Mouse (Mus musculus) G1E (cell line): ENCODE data around the gene Tefm. TPM values are rescaled to one million over a fixed set of nuclear protein-coding genes. Genes with fewer than 3 reads are reported as not detected.

Experiments used
- ATAC-seq: 2 replicates; pipeline ENCODE4 v1.8.0; 2016; ENCODE audit warnings: mild to moderate bottlenecking; ENCODE audit not compliant: insufficient number of reproducible peaks, poor library complexity, low FRiP score, severe bottlenecking; ENCODE audit errors: extremely low read depth
- DNase-seq: peaks from one replicate; pipeline ENCODE4 v3.0.0; 2012; ENCODE audit warnings: low spot score
- H3K27me3 ChIP-seq: 2 replicates; pipeline ENCODE4 v1.6.1; 2012; ENCODE audit warnings: mild to moderate bottlenecking, low read length, inconsistent platforms; ENCODE audit not compliant: insufficient read depth
- H3K36me3 ChIP-seq: replicated peaks from 2 replicates; pipeline ENCODE3; 2012; ENCODE audit warnings: mild to moderate bottlenecking, inconsistent platforms
- H3K4me1 ChIP-seq: 2 replicates; pipeline ENCODE4 v1.6.1; 2012; ENCODE audit warnings: low read depth, low read length, inconsistent platforms, mixed read lengths; ENCODE audit not compliant: insufficient read depth
- H3K4me3 ChIP-seq: 2 replicates; pipeline ENCODE4 v1.5.1; 2012; ENCODE audit warnings: low read depth, mild to moderate bottlenecking, inconsistent platforms, low read length, moderate library complexity, mixed read lengths
- H3K9me3 ChIP-seq: replicated peaks from 2 replicates; pipeline ENCODE4 v1.6.1; 2012; ENCODE audit warnings: inconsistent platforms
- CTCF ChIP-seq: IDR thresholded peaks from 2 replicates; pipeline ENCODE4 v1.5.1; 2012; ENCODE audit warnings: low read depth, low read length, inconsistent platforms, mixed read lengths
- GATA1 ChIP-seq: IDR thresholded peaks from 2 replicates; pipeline ENCODE4 v1.6.1; 2012; ENCODE audit warnings: borderline replicate concordance, low read length, inconsistent platforms, mixed read lengths
- GATA2 ChIP-seq: IDR thresholded peaks from 2 replicates; pipeline ENCODE4 v1.6.1; 2012; ENCODE audit warnings: low read depth, low read length, inconsistent platforms, borderline replicate concordance
- POLR2AphosphoS5 ChIP-seq: IDR thresholded peaks from 2 replicates; pipeline ENCODE4 v1.6.1; 2012; ENCODE audit warnings: low read depth, low read length, inconsistent platforms; ENCODE audit not compliant: insufficient replicate concordance
- TAL1 ChIP-seq: conservative IDR thresholded peaks from 2 replicates; pipeline ENCODE4 v1.6.1; 2012; ENCODE audit warnings: low read depth, low read length, inconsistent platforms, mixed read lengths
- polyA plus RNA-seq: library from polyadenylated mRNA; stranded (reverse); fragments of >175 nt; gene quantifications from 2 replicates; pipeline ENCODE4 v1.2.3, GENCODE M21; 2012
- total RNA-seq, 2 experiments: library from RNA; stranded (forward) in 1 of 2; stranded (reverse) in 1 of 2; fragments of 200-1000 nt in 1 of 2; fragments of >200 nt in 1 of 2; fragmentation: Nextera tagmentation in 1 of 2; gene quantifications; 2 replicates each; pipeline ENCODE4 v1.2.3; 2014 to 2017

Gene Tefm
- total and polyA plus RNA-seq, 3 experiments, result 1.4 to 24.4 (median 16.3) TPM

DNA sequence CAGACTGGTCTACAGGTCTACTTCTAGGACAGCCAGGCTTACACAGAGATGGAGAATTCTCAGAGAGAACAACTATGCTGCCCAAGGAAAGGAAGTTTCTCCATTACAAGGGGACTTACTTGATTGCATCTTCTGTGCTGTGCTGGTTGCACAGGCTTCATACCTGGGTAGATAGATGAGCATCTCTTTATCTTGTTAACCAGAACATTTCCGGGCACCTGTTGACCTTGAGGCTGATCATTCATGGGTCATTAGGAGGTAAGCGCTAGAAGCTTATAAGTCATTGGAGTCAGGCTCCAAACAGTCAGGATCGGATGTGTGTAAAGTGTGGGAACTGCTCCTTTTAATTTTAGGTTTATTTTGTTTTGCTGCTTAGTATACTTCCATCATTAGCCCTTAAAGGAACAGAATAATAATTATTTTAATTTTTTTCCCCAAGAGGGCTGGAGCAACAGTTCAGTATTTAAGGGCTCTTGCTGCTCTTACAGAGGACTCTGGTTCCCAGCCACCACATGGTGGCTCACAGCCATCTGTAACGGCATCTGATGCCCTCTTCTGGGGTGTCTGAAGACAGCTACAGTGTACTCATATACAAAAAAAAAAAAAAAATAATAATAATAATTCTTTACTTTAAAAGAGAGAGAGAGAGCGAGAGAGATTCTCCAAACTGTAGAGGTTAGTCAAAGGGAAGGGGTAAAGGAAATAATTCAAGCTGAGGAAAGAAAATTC, 39.2 kb upstream of the Tefm start:
- TF ChIP-seq GATA2 (no peak), GATA1 (no peak), CTCF (no peak), TAL1 (no peak), POLR2AphosphoS5 (no peak)
- H3K9me3 ChIP-seq, result no peaks in the 10 kb centered on the region; the same call in 1 of the 2 replicates
- H3K36me3 ChIP-seq, result peaks cover 4% of the 10 kb centered on the region
- H3K4me1 ChIP-seq, result peaks cover 25% of the 10 kb centered on the region
- H3K27me3 ChIP-seq, result peaks cover 12% of the 10 kb centered on the region
- DNase-seq (no peak), ATAC-seq (no peak)
- no peak overlapping the region for H3K4me3 ChIP-seq

DNA sequence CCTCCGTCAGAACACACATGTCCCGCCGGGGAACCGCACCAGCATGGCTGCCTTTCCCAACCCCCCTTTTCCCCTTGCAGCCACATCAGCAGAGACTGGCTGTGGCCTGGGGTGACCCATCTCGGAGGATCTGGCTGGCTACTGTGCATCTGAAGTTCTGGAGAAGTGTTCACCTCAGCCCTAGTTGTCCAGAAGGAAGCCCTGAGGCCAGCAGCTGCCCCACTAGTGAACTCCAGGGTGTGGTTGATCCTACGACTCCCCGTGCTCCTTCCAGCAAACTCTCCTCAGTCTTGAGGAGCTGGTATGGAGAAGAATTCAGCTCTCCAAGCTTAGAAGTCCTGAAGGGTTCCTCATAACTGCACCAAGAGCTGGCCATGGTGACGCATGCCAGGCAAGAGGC, 36.3 kb upstream of the Tefm start:
- no peak for TF ChIP-seq GATA2
- TF ChIP-seq CTCF, result no peak
- TF ChIP-seq GATA1, result no peak
- TF ChIP-seq POLR2AphosphoS5, result no peak
- TF ChIP-seq TAL1, result no peak
- no peak for ATAC-seq
- Histone ChIP-seq H3K9me3 (no peaks in the 10 kb centered on the region), H3K36me3 (no peaks in the 10 kb centered on the region), H3K4me3 (no peak overlapping the region), H3K4me1 (peaks cover 32% of the 10 kb centered on the region), H3K27me3 (peaks cover 29% of the 10 kb centered on the region)
- no peak for DNase-seq

DNA sequence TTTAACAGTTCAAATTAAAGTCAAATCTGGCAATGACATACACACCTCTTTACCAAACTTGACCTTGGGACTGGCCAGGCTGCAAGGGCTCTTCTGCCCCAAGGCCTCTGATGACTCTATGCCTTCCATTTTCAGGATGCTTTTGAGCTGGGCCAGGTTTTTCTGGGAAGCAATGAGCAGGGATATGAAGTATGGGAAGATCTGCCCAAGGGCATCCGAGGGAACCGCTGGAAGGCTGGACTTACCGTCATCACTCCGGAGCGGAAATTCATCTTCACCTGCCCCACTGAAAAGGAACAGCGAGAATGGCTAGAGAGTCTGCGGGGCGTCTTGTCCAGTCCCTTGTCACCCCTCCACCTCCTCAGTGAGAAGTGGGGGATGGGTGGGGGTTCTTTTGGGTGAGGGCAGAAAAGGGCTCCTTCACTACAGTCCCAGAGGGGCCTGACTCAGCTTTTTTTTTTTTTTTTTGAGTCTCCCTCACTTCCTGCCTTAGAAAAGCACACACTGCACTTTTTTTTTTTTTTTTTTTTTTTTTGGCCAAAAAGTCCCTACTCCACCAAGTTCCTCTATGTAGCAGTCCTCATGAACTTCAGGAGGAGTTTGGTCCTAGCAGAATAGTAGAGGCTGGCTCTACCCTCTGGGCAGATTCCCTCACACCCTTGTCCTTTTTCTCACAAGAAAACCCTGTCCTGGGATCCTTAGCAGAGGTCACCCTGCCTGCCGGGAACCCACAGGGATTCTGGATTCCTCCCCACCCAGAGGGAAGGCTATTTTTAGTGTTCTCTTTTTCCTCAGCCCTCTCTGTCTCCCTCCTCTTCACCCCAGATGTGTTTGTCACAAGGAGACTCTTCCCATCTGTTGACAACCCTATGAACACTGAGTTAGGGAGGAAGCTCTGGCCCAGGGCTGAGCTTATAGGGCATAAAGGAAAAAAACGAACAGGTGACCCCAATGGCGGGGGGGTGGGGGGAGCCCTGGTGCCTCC, 35.2 kb upstream of the Tefm start:
- ATAC-seq, result no peak
- peaks cover 34% of the 10 kb centered on the region for H3K4me1 ChIP-seq

DNA sequence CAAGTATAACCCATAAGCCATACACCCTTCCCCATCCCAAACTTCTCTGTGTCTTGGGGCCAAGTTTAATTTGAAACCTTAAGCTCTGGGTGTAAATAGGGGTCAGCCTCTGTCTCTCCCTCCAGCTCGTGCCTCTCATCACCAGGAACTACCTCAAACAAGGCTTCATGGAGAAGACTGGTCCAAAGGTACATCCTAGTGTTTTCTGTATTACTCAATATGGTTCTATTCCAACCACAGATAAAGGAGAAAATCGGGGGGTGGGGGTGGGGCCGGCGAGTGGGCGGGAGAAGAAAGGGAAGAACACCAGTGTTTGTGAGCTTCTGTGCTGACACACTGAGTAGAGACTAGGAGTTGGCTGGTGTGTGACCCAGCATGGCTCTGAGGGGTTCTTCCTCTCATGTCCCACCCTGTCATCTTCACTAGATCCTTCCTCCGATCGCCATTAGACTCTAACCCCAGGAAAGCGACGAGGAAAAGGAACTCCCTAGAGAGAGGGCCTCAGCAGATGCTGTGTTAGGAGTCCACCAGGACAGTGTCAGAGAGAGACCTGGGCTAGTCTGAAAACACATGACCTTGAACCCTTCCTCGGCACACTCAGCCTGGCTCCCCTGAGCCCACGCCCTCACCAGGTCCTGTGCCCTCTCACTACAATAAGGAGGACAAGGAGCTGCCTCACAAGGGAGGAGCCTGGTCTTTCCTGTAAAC, 32.1 kb upstream of the Tefm start:
- ATAC-seq (no peak), DNase-seq (no peak)
- TF ChIP-seq POLR2AphosphoS5 (no peak), GATA1 (no peak), GATA2 (no peak)
- Histone ChIP-seq H3K4me1 (peaks cover 37% of the 10 kb centered on the region), H3K4me3 (no peak overlapping the region), H3K9me3 (no peaks in the 10 kb centered on the region), H3K27me3 (peaks cover 64% of the 10 kb centered on the region), H3K36me3 (no peaks in the 10 kb centered on the region)

More for the DNA sequence above, 35.2 kb upstream of the Tefm start:
- Histone ChIP-seq H3K27me3 (peaks cover 39% of the 10 kb centered on the region), H3K36me3 (no peaks in the 10 kb centered on the region), H3K9me3 (no peaks in the 10 kb centered on the region), H3K4me3 (no peak overlapping the region)
- no peak for TF ChIP-seq GATA1
- TF ChIP-seq POLR2AphosphoS5, result no peak
- TF ChIP-seq TAL1, result no peak
- no peak for TF ChIP-seq CTCF
- no peak for TF ChIP-seq GATA2
- DNase-seq, result no peak

DNA sequence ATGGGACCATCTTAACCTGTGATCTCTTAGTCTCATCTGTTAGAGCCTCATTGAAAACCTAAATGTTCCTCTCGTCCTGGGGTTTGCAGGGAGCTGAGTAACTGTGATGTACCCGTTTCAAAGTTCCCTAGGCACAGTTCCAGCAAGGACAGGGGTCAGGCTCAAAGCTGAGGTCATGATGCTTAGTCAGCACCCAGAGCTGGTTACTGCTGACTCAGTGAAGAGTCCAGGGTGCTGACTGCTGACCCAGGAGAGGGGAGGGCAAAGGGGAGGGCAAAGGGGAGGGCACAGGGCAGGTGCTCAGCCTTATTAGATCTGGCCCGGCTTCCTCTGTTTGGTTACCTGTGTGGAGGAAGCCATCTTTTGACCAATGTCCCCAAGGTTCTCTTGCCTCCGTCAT, 29.9 kb upstream of the Tefm start:
- H3K4me3 ChIP-seq, result no peak overlapping the region
- ATAC-seq (no peak), DNase-seq (no peak)
- H3K9me3 ChIP-seq, result no peaks in the 10 kb centered on the region
- peaks cover 22% of the 10 kb centered on the region for H3K4me1 ChIP-seq
- TF ChIP-seq POLR2AphosphoS5 (no peak), CTCF (no peak), GATA2 (no peak), TAL1 (no peak), GATA1 (no peak)
- H3K27me3 ChIP-seq, result peaks cover 66% of the 10 kb centered on the region
- H3K36me3 ChIP-seq, result no peaks in the 10 kb centered on the region
